8 mouse cellular contexts compared by ENCODE assay signal in the genomic region with DNA sequence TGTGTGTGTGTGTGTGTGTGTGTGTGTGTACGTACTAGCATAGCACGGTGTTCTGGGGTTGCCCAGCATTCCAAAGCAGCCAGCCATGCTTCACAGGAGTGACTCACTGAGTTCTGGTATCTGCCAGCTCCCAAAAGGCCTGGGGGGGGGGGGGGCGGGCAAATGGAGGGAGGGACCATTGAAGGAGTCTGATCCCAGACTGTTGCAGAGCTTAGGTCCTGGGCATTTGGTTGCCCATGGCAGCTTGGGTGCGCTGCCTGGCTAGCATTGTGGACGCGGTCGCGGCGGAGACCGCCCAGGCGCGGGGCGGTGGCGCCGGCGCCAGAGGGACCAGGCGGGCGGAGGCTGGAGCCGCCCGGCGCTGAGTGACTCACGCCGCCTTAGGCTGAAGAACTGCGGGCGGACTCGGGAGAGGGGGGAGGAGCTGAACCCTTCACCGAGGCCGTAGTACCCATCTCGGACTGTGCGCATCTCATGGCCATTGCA. TPM values are rescaled to one million over a fixed set of nuclear protein-coding genes. Genes with fewer than 3 reads are reported as not detected.
DNase-seq lines count a peak whose midpoint lies in the region; TF ChIP-seq lines count a peak whose summit lies in the region.

No protein-coding gene starts in this region.

- DNase-seq in lung, adult 2 months: peak; percentile 33
- no peak for DNase-seq in lung, postnatal 36 days
- peak; percentile 37 for DNase-seq in heart, postnatal 4 days
- peak; percentile 25 for DNase-seq in lung, postnatal 10 days
- DNase-seq in frontal cortex, postnatal 25 days (ENCODE audit: low spot score in 2 of 2): no peak
- no peak for DNase-seq in frontal cortex, postnatal 14 days (ENCODE audit: low spot score in 2 of 2)
- no peak for DNase-seq in layer of hippocampus, postnatal 25 days (ENCODE audit: extremely low spot score in 1 of 2, low spot score in 1 of 2)

- no peak for TF ChIP-seq POLR2A in lung, adult 2 months (IDR thresholded peaks at IDR 0.05; ENCODE audit: borderline replicate concordance, extremely low read depth, low read depth, low read length)
- TF ChIP-seq POLR2A in cortical plate, adult 2 months (IDR thresholded peaks at IDR 0.05; ENCODE audit: extremely low read depth, insufficient read depth, low read length): no peak

- peaks cover 12% of the 10 kb centered on the region for H3K4me1 ChIP-seq in lung, adult 2 months (ENCODE audit: control insufficient read depth, insufficient read depth, low read length)
- H3K4me1 ChIP-seq in cortical plate, adult 2 months (ENCODE audit: control insufficient read depth, insufficient read depth, low read length): 0 out of 2 replicates have a peak, but pooled peaks cover 2% of the 10 kb centered on the region

- H3K27ac ChIP-seq in cortical plate, adult 2 months (ENCODE audit: insufficient read depth, low read length): no peak overlapping the region

- 3% methylated on average over 29 of the region's 30 CpGs for WGBS in lung, adult 2 months

- no peak overlapping the region for H3K4me3 ChIP-seq in lung, adult 2 months (replicated peaks; ENCODE audit: extremely low read depth, low read depth, low read length)
- H3K4me3 ChIP-seq in cortical plate, adult 2 months (ENCODE audit: insufficient read depth, low read length): peak overlapping the region; percentile 30; the same call in 1 of the 2 replicates

- no peak for TF ChIP-seq CTCF in lung, adult 2 months (IDR thresholded peaks at IDR 0.05; ENCODE audit: insufficient read depth, low read length)
- TF ChIP-seq CTCF in cortical plate, adult 2 months (IDR thresholded peaks at IDR 0.05; ENCODE audit: extremely low read depth, insufficient read depth, low read length): no peak

RNA-seq across cellular contexts. Expression of gene Dlx2, which starts 3.7 kb away (rescaled TPM):
- 0.04 TPM in 1 of 2 replicates, not detected in the other for polyA plus RNA-seq in lung, adult 2 months (2012; rRNA removed)
- polyA plus RNA-seq in cortical plate, adult 2 months (2012; rRNA removed): 4.1 and 4.2 TPM in 2 replicates
- under 1 TPM in 1 of 2 experiments, not detected in 1; 0.11 TPM for total RNA-seq in heart, postnatal 4 days (2021)
- 1 to 10 TPM; 5.7 to 6.0 TPM for total RNA-seq in layer of hippocampus, postnatal 25 days (2021)

RNA-seq across cellular contexts. Expression of gene Dlx1, which starts 14.9 kb away (rescaled TPM):
- 0.29 and 0.43 TPM in 2 replicates for polyA plus RNA-seq in lung, adult 2 months (2012; rRNA removed)
- 26.7 and 27.8 TPM in 2 replicates for polyA plus RNA-seq in cortical plate, adult 2 months (2012; rRNA removed)
- total RNA-seq in heart, postnatal 4 days (2021): under 1 TPM; 0.14 to 0.43 TPM
- 10 to 100 TPM; 13.6 to 19.3 TPM for total RNA-seq in layer of hippocampus, postnatal 25 days (2021)

Comparison
In these comparisons a context has a peak if more than half of its experiments do, and no peak if none do; other contexts are left out.
1. DNase-seq: peak in lung, adult 2 months (single experiment), heart, postnatal 4 days (single experiment) and lung, postnatal 10 days (single experiment); none in lung, postnatal 36 days (single experiment), frontal cortex, postnatal 25 days (0 of 2), frontal cortex, postnatal 14 days (0 of 2) and layer of hippocampus, postnatal 25 days (0 of 2).
2. RNA of gene Dlx2, which starts 3.7 kb away (total RNA-seq): 5.7 to 6.0 TPM in layer of hippocampus, postnatal 25 days; 0.11 TPM in heart, postnatal 4 days; every median in the first group is over 4 times any median in the second.
3. RNA of gene Dlx1, which starts 14.9 kb away (total RNA-seq): 13.6 to 19.3 TPM in layer of hippocampus, postnatal 25 days; 0.14 to 0.43 TPM in heart, postnatal 4 days; every median in the first group is over 10 times any median in the second.